In the genomic region with DNA sequence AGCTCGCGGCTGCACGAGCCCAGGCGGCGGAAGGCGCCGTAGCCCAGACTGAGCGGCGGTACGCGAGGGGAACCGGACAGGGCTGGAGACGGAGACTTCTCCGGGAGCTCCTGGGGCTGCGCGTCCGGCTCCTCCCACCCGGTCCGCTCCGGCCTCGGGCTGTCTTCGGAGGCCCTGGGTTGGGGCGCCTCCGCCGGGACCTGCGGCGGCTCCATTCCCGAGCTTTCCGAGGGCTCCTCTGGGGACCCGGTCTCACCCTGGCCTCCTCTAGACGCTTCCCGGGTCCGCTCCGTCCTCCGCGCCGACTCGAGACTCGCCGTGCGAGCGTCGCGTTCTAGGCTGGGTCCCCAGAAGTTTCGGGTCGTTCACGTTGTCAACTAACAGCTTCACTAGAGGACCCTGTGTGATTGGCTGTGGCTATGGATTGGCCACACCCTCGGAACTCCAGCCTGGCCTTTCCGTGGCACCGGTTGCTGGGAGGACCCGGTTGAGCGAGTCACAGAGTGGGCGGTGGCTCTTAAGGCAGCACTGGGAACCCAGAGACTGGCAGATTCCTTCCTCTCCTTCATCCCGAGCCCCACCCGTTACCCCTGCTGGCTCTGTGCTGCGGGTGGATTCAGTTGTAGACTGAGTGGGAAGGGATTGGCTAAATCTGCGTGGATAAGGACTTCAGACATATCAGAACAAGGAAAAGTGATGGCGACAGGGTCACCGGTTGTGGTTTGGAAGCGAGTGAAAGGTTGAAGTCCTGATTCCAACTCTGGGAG, we compare ENCODE assay signal across 7 mouse cellular contexts. TPM values are rescaled to one million over a fixed set of nuclear protein-coding genes. Genes with fewer than 3 reads are reported as not detected.
A peak's percentile ranks its signal among the peaks of the same experiment; 100 is the strongest.
DNase-seq lines count a peak whose midpoint lies in the region; ATAC-seq and TF ChIP-seq lines count a peak whose summit lies in the region.

Klrg2 (minus strand) TSS at position 391 of the 767 bp plus-strand sequence.

- H3K4me1 ChIP-seq in MEL (ENCODE audit: control insufficient read depth in 1 of 2, insufficient read depth in 2 of 2, low read length in 2 of 2) = peaks cover 7 to 26% of the 10 kb centered on the region in 2 experiments
- peaks cover 7% of the 10 kb centered on the region; the same call in 1 of the 2 replicates for H3K4me1 ChIP-seq in forebrain, embryonic 14.5 days (ENCODE audit: control insufficient read depth, insufficient read depth, low read length)
- peaks cover 8% of the 10 kb centered on the region; the same call in 1 of the 2 replicates for H3K4me1 ChIP-seq in limb, embryonic 11.5 days (ENCODE audit: control insufficient read depth, insufficient read depth, low read length)

- H3K9me3 ChIP-seq in MEL (replicated peaks; ENCODE audit: insufficient read depth, low read length) = no peaks in the 10 kb centered on the region
- no peaks in the 10 kb centered on the region for H3K9me3 ChIP-seq in forebrain, embryonic 14.5 days (replicated peaks; ENCODE audit: control insufficient read depth, low read length)
- H3K9me3 ChIP-seq in limb, embryonic 11.5 days (ENCODE audit: control insufficient read depth, low read length) = no peaks in the 10 kb centered on the region

- H3K36me3 ChIP-seq in MEL (ENCODE audit: control insufficient read depth in 1 of 2, insufficient read depth in 2 of 2, low read length in 2 of 2) = peaks cover 0 to 12% of the 10 kb centered on the region in 2 experiments; a peak in 2 of 4 replicates
- no peaks in the 10 kb centered on the region for H3K36me3 ChIP-seq in forebrain, embryonic 14.5 days (ENCODE audit: control insufficient read depth, insufficient read depth, low read length)
- no peaks in the 10 kb centered on the region for H3K36me3 ChIP-seq in limb, embryonic 11.5 days (ENCODE audit: control insufficient read depth, insufficient read depth, low read length)
- no peaks in the 10 kb centered on the region for H3K36me3 ChIP-seq in splenic B cell, adult 2 months (ENCODE audit: control insufficient read depth, insufficient read depth, low read length, poor library complexity, severe bottlenecking)

- DNase-seq in MEL (ENCODE audit: low read depth, low spot score) = peak; percentile 80
- DNase-seq in adrenal gland, postnatal 36 days = peak; percentile 84 to 87
- peak; percentile 53 for DNase-seq in forebrain, embryonic 14.5 days (ENCODE audit: low spot score)
- peak; percentile 75 for DNase-seq in heart, postnatal 4 days
- peak; percentile 68 for DNase-seq in limb, embryonic 11.5 days (ENCODE audit: low spot score)
- DNase-seq in mesoderm, embryonic 11.5 days (ENCODE audit: low read depth, low spot score) = peak; percentile 59
- DNase-seq in splenic B cell, adult 2 months (ENCODE audit: low read depth, low spot score) = peak; percentile 31

- peak within 1 kb of the TSS; percentile 100 for H3K4me2 ChIP-seq in forebrain, embryonic 14.5 days (ENCODE audit: low read length)
- peak within 1 kb of the TSS; percentile 97 for H3K4me2 ChIP-seq in limb, embryonic 11.5 days (ENCODE audit: low read depth, severe bottlenecking)

- H3K4me3 ChIP-seq in MEL (ENCODE audit: control insufficient read depth in 1 of 2, insufficient read depth in 1 of 2, low read depth in 2 of 2, low read length in 2 of 2) = peak within 1 kb of the TSS; percentile 66 to 71
- H3K4me3 ChIP-seq in forebrain, embryonic 14.5 days (ENCODE audit: low read depth, low read length) = peak within 1 kb of the TSS; percentile 50
- H3K4me3 ChIP-seq in limb, embryonic 11.5 days (ENCODE audit: low read depth, low read length) = peak within 1 kb of the TSS; percentile 45

- no peak for TF ChIP-seq CTCF in MEL (IDR thresholded peaks at IDR 0.05 in 2 of 3, conservative IDR thresholded peaks at IDR 0.05 in 1 of 3; ENCODE audit: control insufficient read depth in 1 of 3, insufficient read depth in 1 of 3, low read depth in 2 of 3, low read length in 3 of 3, poor library complexity in 1 of 3, severe bottlenecking in 1 of 3)

- peak within 1 kb of the TSS; percentile 66 for H3K9ac ChIP-seq in MEL (ENCODE audit: control insufficient read depth, low read depth, low read length, poor library complexity, severe bottlenecking)
- peak within 1 kb of the TSS; percentile 58 for H3K9ac ChIP-seq in forebrain, embryonic 14.5 days (ENCODE audit: low read length)
- H3K9ac ChIP-seq in limb, embryonic 11.5 days (ENCODE audit: low read length) = peak within 1 kb of the TSS; percentile 34; the same call in 1 of the 2 replicates

- H3K27ac ChIP-seq in MEL (ENCODE audit: control insufficient read depth, low read depth, low read length) = no peak within 1 kb of the TSS
- no peak within 1 kb of the TSS for H3K27ac ChIP-seq in forebrain, embryonic 14.5 days (ENCODE audit: low read depth, low read length)
- H3K27ac ChIP-seq in limb, embryonic 11.5 days (replicated peaks; ENCODE audit: low read depth, low read length) = no peak within 1 kb of the TSS

- peak; percentile 73 for ATAC-seq in forebrain, embryonic 14.5 days
- ATAC-seq in limb, embryonic 11.5 days (ENCODE audit: insufficient number of reproducible peaks, low FRiP score, low TSS enrichment, low read depth) = peak; percentile 76

- TF ChIP-seq POLR2A in MEL (IDR thresholded peaks at IDR 0.05; ENCODE audit: control insufficient read depth in 1 of 2, insufficient read depth in 1 of 2, low read depth in 1 of 2, low read length in 2 of 2, poor library complexity in 1 of 2) = peak in 1 of 2 experiments; percentile 39; a peak in 1 of 4 replicates

- no peaks in the 10 kb centered on the region; a peak in 1 of 4 replicates for H3K27me3 ChIP-seq in MEL (ENCODE audit: control insufficient read depth in 1 of 2, insufficient read depth in 2 of 2, low read length in 2 of 2)
- peaks cover 49% of the 10 kb centered on the region for H3K27me3 ChIP-seq in forebrain, embryonic 14.5 days (replicated peaks; ENCODE audit: control insufficient read depth, insufficient read depth, low read length)
- H3K27me3 ChIP-seq in limb, embryonic 11.5 days (ENCODE audit: control insufficient read depth, insufficient read depth, low read length) = peaks cover 63% of the 10 kb centered on the region
- H3K27me3 ChIP-seq in splenic B cell, adult 2 months (ENCODE audit: control insufficient read depth, insufficient read depth, low read length, poor library complexity, severe bottlenecking) = no peaks in the 10 kb centered on the region; the same call in 1 of the 2 replicates

- WGBS in forebrain, embryonic 14.5 days = 2% methylated on average over 60 of the region's 60 CpGs
- 2% methylated on average over 60 of the region's 60 CpGs for WGBS in limb, embryonic 11.5 days

- TF ChIP-seq RAD21 in MEL (IDR thresholded peaks at IDR 0.05; ENCODE audit: low read depth, low read length) = no peak

- peaks cover 2% of the 10 kb centered on the region; the same call in 1 of the 2 replicates for H3K79me2 ChIP-seq in MEL (ENCODE audit: control insufficient read depth, insufficient read depth, low read length, poor library complexity)

- TF ChIP-seq EP300 in MEL (IDR thresholded peaks at IDR 0.05; ENCODE audit: low read depth in 1 of 2, low read length in 2 of 2) = no peak

TF ChIP-seq in MEL, 35 proteins besides CTCF, POLR2A, EP300 and RAD21:
- TF ChIP-seq TCF12 (IDR thresholded peaks at IDR 0.05; ENCODE audit: low read depth, low read length) (no peak), NRF1 (IDR thresholded peaks at IDR 0.05; ENCODE audit: insufficient read depth, low read depth, low read length, poor library complexity, severe bottlenecking) (no peak), ELF1 (IDR thresholded peaks at IDR 0.05; ENCODE audit: low read depth, low read length) (no peak), MXI1 (IDR thresholded peaks at IDR 0.05; ENCODE audit: low read depth, low read length) (no peak), CHD2 (IDR thresholded peaks at IDR 0.05; ENCODE audit: low read length) (no peak), E2F4 (IDR thresholded peaks at IDR 0.05; ENCODE audit: borderline replicate concordance, low read depth, low read length) (no peak), MYB (IDR thresholded peaks at IDR 0.05; ENCODE audit: low read depth, low read length) (no peak), NELFE (IDR thresholded peaks at IDR 0.05; ENCODE audit: low read depth, low read length) (no peak), UBTF (IDR thresholded peaks at IDR 0.05; ENCODE audit: borderline replicate concordance, insufficient read depth, low read depth, low read length) (no peak), ZC3H11A (IDR thresholded peaks at IDR 0.05; ENCODE audit: low read depth, low read length) (no peak), MEF2A (IDR thresholded peaks at IDR 0.05; ENCODE audit: extremely low read depth, insufficient replicate concordance, low read depth, low read length, poor library complexity, severe bottlenecking) (no peak), HCFC1 (IDR thresholded peaks at IDR 0.05; ENCODE audit: low read depth, low read length) (no peak), JUND (IDR thresholded peaks at IDR 0.05; ENCODE audit: low read depth, low read length) (no peak), TAL1 (IDR thresholded peaks at IDR 0.05; ENCODE audit: low read length) (no peak), ZKSCAN1 (IDR thresholded peaks at IDR 0.05; ENCODE audit: low read depth, low read length) (no peak), MAFK (IDR thresholded peaks at IDR 0.05; ENCODE audit: borderline replicate concordance, low read depth, low read length) (no peak), GABPA (IDR thresholded peaks at IDR 0.05; ENCODE audit: low read depth, low read length) (no peak), ETS1 (IDR thresholded peaks at IDR 0.05; ENCODE audit: low read depth, low read length) (no peak)

RNA-seq across cellular contexts. Expression of gene Klrg2, which starts in this region (rescaled TPM):
- total RNA-seq in MEL (2012; rRNA removed) = 1.0 and 1.2 TPM in 2 replicates
- 1 to 10 TPM in 1 of 2 experiments, not detected in 1; 6.2 TPM for polyA plus RNA-seq in MEL (2012; ENCODE audit: insufficient read depth in 1 of 2, insufficient read length in 2 of 2, low read depth in 1 of 2, low replicate concordance in 2 of 2, missing spikeins in 1 of 2)
- total RNA-seq in adrenal gland, postnatal 36 days (2021) = 1 to 10 TPM; 3.2 to 4.3 TPM
- 0.16 TPM in 1 of 2 replicates, not detected in the other for polyA plus RNA-seq in forebrain, embryonic 14.5 days (2014; fragmentation: Nextera tagmentation; extraction: Ambion mirVana)
- under 1 TPM; 0.54 to 0.91 TPM for total RNA-seq in heart, postnatal 4 days (2021)
- 0.13 and 0.15 TPM in 2 replicates for polyA plus RNA-seq in limb, embryonic 11.5 days (2014; fragmentation: Nextera tagmentation; extraction: Ambion mirVana)

Comparison
In these comparisons a context has a peak if more than half of its experiments do, and no peak if none do; other contexts are left out.
1. Peak in DNase-seq, ATAC-seq, H3K4me3 ChIP-seq, H3K9ac ChIP-seq and H3K4me2 ChIP-seq in forebrain, embryonic 14.5 days; RNA of the gene not detected or under 1 TPM.
2. Peak in DNase-seq in heart, postnatal 4 days; RNA of the gene not detected or under 1 TPM.
3. Peak in DNase-seq, ATAC-seq, H3K4me3 ChIP-seq, H3K9ac ChIP-seq and H3K4me2 ChIP-seq in limb, embryonic 11.5 days; RNA of the gene not detected or under 1 TPM.
4. DNase-seq: peak in every context shown above with its lines; median percentile 86 in adrenal gland, postnatal 36 days; 80 in MEL; 75 in heart, postnatal 4 days; 68 in limb, embryonic 11.5 days; 59 in mesoderm, embryonic 11.5 days; 53 in forebrain, embryonic 14.5 days; 31 in splenic B cell, adult 2 months.